Mouse (Mus musculus) forebrain, embryonic 11.5 days (tissue): ENCODE results near the gene Hand1. TPM values are rescaled to one million over a fixed set of nuclear protein-coding genes. Genes with fewer than 3 reads are reported as not detected.

ENCODE experiments used
- ATAC-seq: fragments of 200-750 bp; cut with Nextera tagmentation; replicated peaks from 2 replicates; pipeline ENCODE4 v1.8.0; 2017; ENCODE audit warnings: moderate TSS enrichment; ENCODE audit not compliant: low FRiP score
- DNase-seq: peaks from one replicate; pipeline ENCODE4 v3.0.0-alpha.2; 2017; ENCODE audit warnings: low spot score
- H3K27ac ChIP-seq: fragments of 300-500 bp; sonication (generic); 2 replicates; pipeline ENCODE4 v1.5.1; 2014; ENCODE audit warnings: low read depth, low read length
- H3K27me3 ChIP-seq: fragments of 300-500 bp; sonication (generic); 2 replicates; pipeline ENCODE4 v1.6.1; 2014; ENCODE audit warnings: mild to moderate bottlenecking, low read length, mixed read lengths; ENCODE audit not compliant: control insufficient read depth, insufficient read depth
- H3K36me3 ChIP-seq: fragments of 300-500 bp; sonication (generic); 2 replicates; pipeline ENCODE4 v1.6.1; 2014; ENCODE audit warnings: mild to moderate bottlenecking, low read length, moderate library complexity, mixed read lengths; ENCODE audit not compliant: control insufficient read depth, insufficient read depth
- H3K4me1 ChIP-seq: fragments of 300-500 bp; sonication (generic); replicated peaks from 2 replicates; pipeline ENCODE4 v1.6.1; 2014; ENCODE audit warnings: low read length, mixed read lengths; ENCODE audit not compliant: control insufficient read depth, insufficient read depth
- H3K4me2 ChIP-seq: fragments of 300-500 bp; sonication (generic); 2 replicates; pipeline ENCODE4 v1.6.1; 2014; ENCODE audit warnings: low read depth, mild to moderate bottlenecking, low read length, moderate library complexity, mixed read lengths; ENCODE audit not compliant: severe bottlenecking
- H3K4me3 ChIP-seq: fragments of 300-500 bp; sonication (generic); 2 replicates; pipeline ENCODE4 v1.5.1; 2014; ENCODE audit warnings: low read depth, low read length
- H3K9ac ChIP-seq: fragments of 300-500 bp; sonication (generic); 2 replicates; pipeline ENCODE4 v1.6.1; 2014; ENCODE audit warnings: low read length
- H3K9me3 ChIP-seq: fragments of 300-500 bp; sonication (generic); 2 replicates; pipeline ENCODE4 v1.6.1; 2016; ENCODE audit warnings: low read length, mixed read lengths; ENCODE audit not compliant: control insufficient read depth
- WGBS: fragments of 180-500 bp; shearing (Covaris S2); extraction: QIAGEN DNeasy Blood & Tissue Kit; methylation state at CpG from one replicate; pipeline ENCODE4 v1.1.7; 2014; 5-methylcytosine and 5-hydroxymethylcytosine counted together
- polyA plus RNA-seq: library from polyadenylated mRNA; unstranded; fragments of >200 nt; fragmentation: Nextera tagmentation; extraction: Ambion mirVana; gene quantifications from 2 replicates; pipeline ENCODE4 v1.2.1, GENCODE M21; 2014

Hand1 gene
- polyA plus RNA-seq, 1 experiment from 2014 or later = not detected

DNA sequence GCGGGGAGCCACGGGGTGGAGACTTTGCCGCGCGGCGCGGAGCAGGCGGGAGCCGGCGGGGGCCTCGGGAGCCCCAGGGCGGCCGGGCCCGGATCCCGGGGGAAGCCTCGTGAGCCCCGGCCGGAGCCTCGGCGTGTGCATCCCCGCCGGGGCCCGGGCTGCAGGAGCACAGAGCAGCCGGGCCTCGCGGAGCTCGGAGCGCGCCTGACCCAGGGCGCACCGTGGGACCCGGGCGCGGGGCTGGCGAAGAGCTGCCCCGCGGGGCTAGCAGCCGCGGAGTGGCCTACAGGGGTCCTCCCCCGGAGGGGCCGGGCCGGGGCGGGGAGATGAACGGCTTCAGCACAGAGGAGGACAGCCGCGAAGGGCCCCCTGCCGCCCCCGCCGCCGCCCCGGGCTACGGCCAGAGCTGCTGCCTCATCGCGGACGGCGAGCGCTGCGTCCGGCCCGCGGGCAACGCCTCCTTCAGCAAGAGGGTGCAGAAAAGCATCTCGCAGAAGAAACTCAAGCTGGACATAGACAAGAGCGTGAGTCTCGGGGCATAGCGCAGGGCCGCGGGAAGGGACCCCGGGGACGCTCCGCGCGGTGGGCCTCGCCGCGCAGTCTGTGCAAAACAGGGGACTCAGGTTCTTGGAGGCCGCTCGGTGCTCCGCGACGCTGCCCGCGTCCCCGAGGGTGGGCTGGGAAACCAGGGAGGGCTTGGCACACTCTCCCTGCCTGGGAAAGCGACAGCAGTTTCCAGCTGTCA is 30.7 kb downstream of the Hand1 start:
- Histone ChIP-seq H3K9ac (peak overlapping the region; percentile 90), H3K4me1 (peaks cover 6% of the 10 kb centered on the region; the same call in 1 of the 2 replicates), H3K4me2 (peak overlapping the region; percentile 98), H3K4me3 (peak overlapping the region; percentile 94), H3K27ac (no peak overlapping the region; the same call in 1 of the 2 replicates), H3K9me3 (no peaks in the 10 kb centered on the region), H3K27me3 (no peaks in the 10 kb centered on the region), H3K36me3 (no peaks in the 10 kb centered on the region)
- under 1% methylated on average over 53 of the region's 85 CpGs for WGBS
- peak; percentile 76 for DNase-seq
- ATAC-seq = peak; percentile 65

DNA sequence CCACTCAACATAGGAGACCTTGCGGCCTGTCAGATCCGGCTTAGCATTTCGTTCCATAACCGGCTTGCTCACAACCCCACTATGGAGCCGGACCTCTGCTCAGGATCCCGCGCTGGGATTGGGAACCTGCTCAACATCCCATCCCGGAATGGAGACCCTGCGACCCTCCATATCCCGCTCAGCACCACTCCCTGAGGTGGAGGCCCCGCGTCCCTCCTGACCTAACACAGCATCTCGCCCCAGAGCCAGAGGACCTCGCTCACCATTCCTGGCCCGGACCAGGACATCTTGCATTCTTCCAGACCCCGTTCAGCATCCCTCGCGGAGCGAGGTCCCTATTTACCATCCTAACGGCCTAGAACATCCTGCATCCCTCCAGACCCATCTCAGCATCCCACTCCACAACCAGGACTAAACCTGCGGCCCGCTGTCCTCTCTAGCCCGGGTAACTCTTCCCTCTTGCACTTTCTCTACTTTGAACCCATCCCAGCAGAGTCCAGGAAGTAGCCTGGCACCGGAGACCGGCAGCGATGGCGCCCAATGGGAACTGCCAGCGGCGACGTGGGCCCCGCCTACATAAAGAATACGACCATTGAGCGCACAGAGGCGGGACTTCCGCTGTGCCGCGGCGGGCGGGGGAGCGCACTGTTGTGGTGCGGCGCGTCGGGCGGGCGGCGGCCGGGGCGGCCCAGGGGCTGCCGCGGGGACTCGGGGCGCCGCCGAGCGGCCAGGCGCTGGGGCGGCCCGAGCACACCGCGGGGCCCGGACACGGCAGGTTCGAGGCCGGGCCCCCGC is 31.4 kb downstream of the Hand1 start, which contains the start of gene Sap30l:
TSS of gene Sap30l (plus strand) at position 667 of the 795 bp plus-strand sequence.
- no peaks in the 10 kb centered on the region for H3K27me3 ChIP-seq
- no peaks in the 10 kb centered on the region for H3K9me3 ChIP-seq
- DNase-seq (peak; percentile 97), ATAC-seq (peak; percentile 98)
- peak within 1 kb of the TSS; percentile 90 for H3K9ac ChIP-seq
- H3K4me1 ChIP-seq = peaks cover 6% of the 10 kb centered on the region; the same call in 1 of the 2 replicates
- peak within 1 kb of the TSS; percentile 98 for H3K4me2 ChIP-seq
- peak within 1 kb of the TSS; percentile 94 for H3K4me3 ChIP-seq
- peak within 1 kb of the TSS; percentile 53; the same call in 1 of the 2 replicates for H3K27ac ChIP-seq
- H3K36me3 ChIP-seq = no peaks in the 10 kb centered on the region
- WGBS = under 1% methylated on average over 40 of the region's 66 CpGs

DNA sequence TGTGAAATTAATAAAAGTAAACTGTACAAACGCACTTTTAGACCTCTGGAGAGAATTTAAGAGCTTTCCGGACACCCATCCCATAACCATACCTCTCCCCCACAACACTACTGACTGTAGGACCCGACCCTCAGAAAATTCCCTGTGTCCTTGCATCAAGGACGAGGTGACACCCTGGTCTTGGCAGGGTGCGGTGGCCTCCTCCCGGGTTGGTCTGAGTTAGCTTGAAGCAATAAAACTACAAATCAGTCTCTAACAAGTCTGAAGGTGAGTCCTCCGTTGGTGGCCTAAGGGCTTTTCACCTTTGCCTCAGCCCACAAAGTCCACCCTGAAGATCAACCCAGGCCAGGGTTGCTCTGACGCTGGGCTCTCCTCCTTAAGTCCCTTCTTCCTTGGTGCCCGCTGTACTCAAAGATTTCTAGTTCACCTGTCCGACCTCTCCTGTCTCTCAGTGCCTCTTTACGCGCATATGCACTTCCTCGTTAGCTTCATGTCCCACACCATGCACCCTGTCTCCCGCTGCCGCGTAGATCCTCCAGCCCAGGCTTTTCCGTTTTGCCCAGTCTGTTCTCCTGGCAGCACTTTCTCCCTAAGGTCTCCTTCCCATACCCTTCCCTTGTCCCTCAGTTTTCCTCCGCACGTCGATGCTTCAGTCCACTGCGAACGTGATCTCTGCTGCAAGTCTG is 32.2 kb downstream of the Hand1 start:
- Histone ChIP-seq H3K9me3 (no peaks in the 10 kb centered on the region), H3K27ac (peak overlapping the region; percentile 53; the same call in 1 of the 2 replicates), H3K36me3 (no peaks in the 10 kb centered on the region), H3K4me3 (peak overlapping the region; percentile 94), H3K27me3 (no peaks in the 10 kb centered on the region), H3K9ac (peak overlapping the region; percentile 90), H3K4me1 (peaks cover 6% of the 10 kb centered on the region; the same call in 1 of the 2 replicates), H3K4me2 (peak overlapping the region; percentile 98)
- ATAC-seq (no peak), DNase-seq (no peak)
- WGBS = 18% methylated on average over 22 of the region's 22 CpGs

DNA sequence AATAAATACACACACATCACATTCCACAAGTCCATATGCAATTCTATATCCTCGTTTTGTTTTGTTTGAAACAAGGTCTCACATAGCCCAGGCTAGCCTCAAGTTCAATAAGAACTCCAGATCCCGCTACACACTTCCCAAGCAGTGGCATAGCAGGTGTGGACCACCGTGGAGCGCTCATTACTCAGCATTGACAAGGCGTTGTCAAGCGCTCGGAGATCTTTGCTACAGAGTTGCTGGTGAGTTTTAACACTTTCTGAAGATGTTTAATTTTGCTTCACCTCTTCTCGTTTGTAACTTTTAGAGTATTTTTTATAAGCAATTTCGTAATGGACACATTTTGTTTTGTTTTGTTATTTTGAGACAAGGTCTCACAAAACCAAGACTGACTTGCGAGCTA is 33.2 kb downstream of the Hand1 start:
- no peak overlapping the region for H3K4me2 ChIP-seq
- WGBS = 90% methylated on average over 10 of the region's 10 CpGs
- H3K4me1 ChIP-seq = peaks cover 6% of the 10 kb centered on the region; the same call in 1 of the 2 replicates
- H3K36me3 ChIP-seq = no peaks in the 10 kb centered on the region
- no peak for ATAC-seq
- H3K9me3 ChIP-seq = no peaks in the 10 kb centered on the region
- no peak overlapping the region for H3K27ac ChIP-seq
- no peak overlapping the region for H3K4me3 ChIP-seq
- H3K27me3 ChIP-seq = no peaks in the 10 kb centered on the region
- no peak for DNase-seq
- no peak overlapping the region for H3K9ac ChIP-seq

DNA sequence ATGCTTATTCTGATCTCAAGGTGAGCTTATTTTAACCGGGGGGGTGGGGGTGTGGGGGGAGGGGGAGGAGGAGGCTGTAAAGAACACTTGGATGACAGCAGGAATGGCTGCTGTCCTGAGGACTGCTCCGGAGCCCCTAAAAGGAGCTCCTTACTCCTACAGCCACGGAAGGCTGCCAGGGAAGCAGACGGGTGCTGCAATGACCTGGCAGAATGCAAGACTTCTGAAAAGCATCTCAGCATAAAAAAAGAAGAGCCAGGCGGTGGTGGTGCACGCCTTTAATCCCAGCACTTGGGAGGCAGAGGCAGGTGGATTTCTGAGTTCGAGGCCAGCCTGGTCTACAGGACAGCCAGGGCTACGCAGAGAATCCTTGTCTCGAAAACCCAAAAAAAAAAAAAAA is 34.8 kb downstream of the Hand1 start:
- no peak overlapping the region for H3K4me3 ChIP-seq
- DNase-seq (no peak), ATAC-seq (no peak)
- no peaks in the 10 kb centered on the region for H3K27me3 ChIP-seq
- H3K36me3 ChIP-seq = no peaks in the 10 kb centered on the region
- no peak overlapping the region for H3K27ac ChIP-seq
- H3K4me2 ChIP-seq = no peak overlapping the region
- 89% methylated on average over 7 of the region's 9 CpGs for WGBS
- H3K4me1 ChIP-seq = peaks cover 4% of the 10 kb centered on the region; the same call in 1 of the 2 replicates
- no peaks in the 10 kb centered on the region for H3K9me3 ChIP-seq
- H3K9ac ChIP-seq = no peak overlapping the region

DNA sequence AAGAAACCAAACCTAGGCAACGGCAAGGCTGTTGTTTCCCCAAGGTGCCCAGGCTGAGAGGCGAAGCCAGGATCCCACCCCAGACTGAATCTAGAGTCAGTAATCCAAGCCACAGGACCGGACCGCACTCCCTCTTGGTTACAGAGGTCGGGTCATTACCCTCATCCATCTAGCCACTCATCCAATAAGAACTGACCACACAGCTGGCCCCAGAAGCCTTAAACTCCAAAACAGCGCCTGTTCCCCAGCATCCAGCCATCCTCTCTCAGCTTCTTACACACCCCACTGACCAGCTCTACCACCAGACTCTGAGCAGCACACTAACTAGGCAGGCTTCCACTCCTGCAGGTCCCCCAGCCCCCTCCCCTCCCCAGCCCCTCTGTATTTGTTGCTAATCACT is 37.5 kb downstream of the Hand1 start:
- ATAC-seq (no peak), DNase-seq (no peak)
- Histone ChIP-seq H3K27ac (no peak overlapping the region), H3K4me2 (no peak overlapping the region), H3K36me3 (no peaks in the 10 kb centered on the region), H3K4me1 (no peaks in the 10 kb centered on the region), H3K9ac (no peak overlapping the region), H3K27me3 (no peaks in the 10 kb centered on the region), H3K9me3 (no peaks in the 10 kb centered on the region), H3K4me3 (no peak overlapping the region)
- 66% methylated on average over 6 of the region's 6 CpGs for WGBS

DNA sequence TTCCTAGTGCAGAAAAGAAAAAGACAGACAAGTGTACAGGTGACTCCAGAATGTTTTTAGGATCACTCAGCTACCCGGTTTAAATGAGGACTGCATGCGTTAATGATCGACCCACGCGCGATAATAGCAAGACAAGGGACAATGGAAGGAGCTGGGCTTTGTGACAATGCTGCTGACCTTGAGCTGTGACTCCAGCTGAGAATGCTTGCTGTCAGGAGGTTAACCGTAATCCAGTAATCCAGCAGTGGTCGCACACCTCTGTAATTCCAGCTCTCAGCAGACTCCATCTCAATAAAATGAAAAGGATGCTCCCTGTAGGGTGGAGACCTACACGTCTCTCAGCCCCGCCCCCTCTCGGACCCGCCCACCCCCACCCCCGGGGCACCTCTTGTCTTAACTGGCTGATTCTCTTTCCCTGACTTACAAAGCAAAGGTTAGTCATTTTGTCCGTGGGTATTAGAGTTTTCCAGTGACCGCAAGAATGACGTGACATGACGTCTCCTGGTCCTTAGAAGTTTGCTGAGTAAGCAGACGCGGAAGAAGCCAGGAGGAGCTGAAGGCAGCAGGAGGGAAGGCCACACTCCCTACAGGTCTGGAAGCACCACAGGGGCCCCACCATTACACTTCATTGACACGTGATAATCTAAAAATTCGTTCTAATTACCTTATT is 41.6 kb downstream of the Hand1 start:
- Histone ChIP-seq H3K4me1 (peaks cover 10% of the 10 kb centered on the region; the same call in 1 of the 2 replicates), H3K27ac (no peak overlapping the region), H3K9ac (no peak overlapping the region), H3K9me3 (no peaks in the 10 kb centered on the region), H3K4me3 (no peak overlapping the region), H3K36me3 (no peaks in the 10 kb centered on the region), H3K27me3 (no peaks in the 10 kb centered on the region; the same call in 1 of the 2 replicates), H3K4me2 (no peak overlapping the region)
- DNase-seq (no peak), ATAC-seq (no peak)
- 34% methylated on average over 21 of the region's 21 CpGs for WGBS

DNA sequence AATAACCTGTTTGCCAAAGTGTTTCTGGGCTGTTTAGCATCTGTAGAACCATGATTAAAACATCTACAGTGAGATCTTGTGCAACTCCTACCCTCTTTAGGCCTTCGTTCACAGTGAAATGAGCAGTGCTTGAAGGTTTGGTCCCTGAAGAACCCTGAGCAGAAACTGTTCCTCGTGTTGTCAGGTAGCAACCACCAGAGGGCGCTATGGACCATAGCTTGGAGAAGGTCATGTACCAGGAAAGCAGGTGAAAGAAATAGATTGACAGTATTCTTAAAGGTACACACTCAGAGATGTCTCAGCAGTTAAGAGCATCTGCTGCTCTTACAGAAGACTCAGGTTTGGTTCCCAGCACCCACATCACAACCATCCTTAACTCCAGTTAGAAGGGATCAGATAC is 44.7 kb downstream of the Hand1 start:
- 38% methylated on average over 3 of the region's 3 CpGs for WGBS
- DNase-seq (peak; percentile 69), ATAC-seq (no peak)
- Histone ChIP-seq H3K27me3 (no peaks in the 10 kb centered on the region; the same call in 1 of the 2 replicates), H3K4me1 (peaks cover 10% of the 10 kb centered on the region; the same call in 1 of the 2 replicates), H3K9me3 (no peaks in the 10 kb centered on the region), H3K4me2 (no peak overlapping the region), H3K4me3 (no peak overlapping the region), H3K9ac (no peak overlapping the region), H3K36me3 (no peaks in the 10 kb centered on the region), H3K27ac (no peak overlapping the region)
